22 mouse cellular contexts compared by ENCODE assay signal in the genomic region with DNA sequence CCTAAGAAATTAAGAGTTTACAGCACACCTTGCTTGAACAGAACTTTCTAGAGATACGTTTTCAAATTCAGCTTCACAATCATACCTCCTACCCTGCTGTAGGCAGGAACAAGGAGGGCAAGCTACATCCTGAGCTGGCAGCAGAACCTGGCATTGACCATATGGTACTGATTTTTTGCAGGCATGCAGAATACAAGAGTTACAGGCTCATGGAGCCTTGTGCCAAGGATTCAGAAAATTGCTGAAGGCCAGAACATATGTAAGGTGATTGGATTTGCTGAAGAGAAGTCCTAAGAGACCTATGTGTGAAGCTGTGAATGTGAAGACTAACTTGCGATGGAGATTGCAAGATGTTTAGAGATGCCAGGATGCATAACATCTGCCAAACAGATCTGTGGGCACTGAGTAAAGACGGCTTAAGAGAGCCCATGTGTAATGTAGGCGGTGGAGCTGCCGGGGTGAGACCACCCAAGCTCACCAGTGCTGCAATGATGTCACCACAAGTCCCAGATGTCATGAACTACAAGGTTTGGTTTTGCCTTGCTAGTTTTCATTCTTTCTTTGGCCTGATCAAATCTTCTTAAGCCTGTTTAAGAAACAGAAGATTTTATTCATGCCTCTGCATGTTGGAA.
DNase-seq lines count a peak whose midpoint lies in the region; ATAC-seq lines count a peak whose summit lies in the region.
"Had no signal": no experiment of that assay in that cellular context is flagged by ENCODE, and none has a peak within 500 bp of the region (broad histone marks: within the 10 kb centered on the region; RNA-seq: fewer than 3 reads in every experiment).

No protein-coding gene starts in this region.

- H3K9ac ChIP-seq in heart, embryonic 11.5 days (ENCODE audit: low read depth, low read length): no peak overlapping the region
- H3K9ac ChIP-seq: limb, embryonic 13.5 days; liver, embryonic 13.5 days; lung, embryonic 15.5 days; neural tube, embryonic 12.5 days had no signal

- no peaks in the 10 kb centered on the region for H3K27me3 ChIP-seq in heart, embryonic 11.5 days (ENCODE audit: control insufficient read depth, insufficient read depth, low read length)
- H3K27me3 ChIP-seq: limb, embryonic 13.5 days; liver, embryonic 13.5 days; lung, embryonic 15.5 days; neural tube, embryonic 12.5 days had no signal

- no peaks in the 10 kb centered on the region for H3K4me1 ChIP-seq in heart, embryonic 11.5 days (ENCODE audit: control insufficient read depth, insufficient read depth, low read length)
- H3K4me1 ChIP-seq: limb, embryonic 13.5 days; liver, embryonic 13.5 days; lung, embryonic 15.5 days; neural tube, embryonic 12.5 days had no signal

- 80% methylated on average over 5 of the region's 5 CpGs for WGBS in heart, embryonic 11.5 days (ENCODE audit: insufficient replicate concordance)

- no peak overlapping the region for H3K4me3 ChIP-seq in heart, embryonic 11.5 days (ENCODE audit: low read depth, low read length)
- H3K4me3 ChIP-seq: erythroblast, embryonic 14.5 days; limb, embryonic 13.5 days; liver, embryonic 13.5 days; lung, embryonic 15.5 days; neural tube, embryonic 12.5 days had no signal

- peak; percentile 3 to 6 for DNase-seq in layer of hippocampus, adult 8-10 months (ENCODE audit: low spot score in 2 of 2)
- no peak for DNase-seq in layer of hippocampus, adult 9-10 months (ENCODE audit: low spot score)
- DNase-seq in brain, adult 2 months (ENCODE audit: low read depth, low spot score): peak; percentile 97
- peak; percentile 72 for DNase-seq in cerebellum, adult 11 months
- DNase-seq in cerebellum, postnatal 10 days: peak; percentile 66 to 75
- no peak for DNase-seq in testis, postnatal 14 days (ENCODE audit: low spot score)
- DNase-seq in B cell, adult 2 months: no peak
- DNase-seq: embryo, embryonic 11 days; heart, adult 11 months; heart, postnatal 36 days; kidney, adult 11 months; liver, embryonic 13.5 days; lung, postnatal 4 days; thymus, adult 18-20 months; thymus, postnatal 4 days had no signal

- H3K36me3 ChIP-seq in heart, embryonic 11.5 days (ENCODE audit: control insufficient read depth, insufficient read depth, low read length): no peaks in the 10 kb centered on the region
- H3K36me3 ChIP-seq: limb, embryonic 13.5 days; liver, embryonic 13.5 days; lung, embryonic 15.5 days; neural tube, embryonic 12.5 days had no signal

- no peak overlapping the region for H3K4me2 ChIP-seq in heart, embryonic 11.5 days
- H3K4me2 ChIP-seq: limb, embryonic 13.5 days; liver, embryonic 13.5 days; lung, embryonic 15.5 days; neural tube, embryonic 12.5 days had no signal

- H3K9me3 ChIP-seq in heart, embryonic 11.5 days (replicated peaks; ENCODE audit: control insufficient read depth, low read length): no peaks in the 10 kb centered on the region
- H3K9me3 ChIP-seq: limb, embryonic 13.5 days; liver, embryonic 13.5 days; lung, embryonic 15.5 days; neural tube, embryonic 12.5 days had no signal

- H3K27ac ChIP-seq in heart, embryonic 11.5 days (ENCODE audit: low read depth, low read length): no peak overlapping the region
- H3K27ac ChIP-seq: kidney, postnatal 0 days; limb, embryonic 13.5 days; liver, embryonic 13.5 days; lung, embryonic 15.5 days; neural tube, embryonic 12.5 days had no signal

- no peak for ATAC-seq in heart, embryonic 11.5 days (replicated peaks; ENCODE audit: insufficient number of reproducible peaks, low FRiP score, low TSS enrichment)
- ATAC-seq: forebrain, embryonic 14.5 days had no signal

Comparison
In these comparisons a context has a peak if more than half of its experiments do, and no peak if none do; other contexts are left out.
1. DNase-seq: peak in layer of hippocampus, adult 8-10 months (2 of 2), brain, adult 2 months (single experiment), cerebellum, adult 11 months (single experiment) and cerebellum, postnatal 10 days (2 of 2); none in layer of hippocampus, adult 9-10 months (single experiment), testis, postnatal 14 days (single experiment) and B cell, adult 2 months (0 of 2).